Mouse (Mus musculus) myocyte (in vitro differentiated cells): ENCODE results near the gene Chd2. TPM values are rescaled to one million over a fixed set of nuclear protein-coding genes. Genes with fewer than 3 reads are reported as not detected.

ENCODE experiments used
- H3K27me3 ChIP-seq: one replicate; pipeline ENCODE4 v1.6.1; 2011; ENCODE audit not compliant: control insufficient read depth, insufficient read depth, insufficient read length
- H3K36me3 ChIP-seq: one replicate; pipeline ENCODE4 v1.6.1; 2011; ENCODE audit not compliant: control insufficient read depth, insufficient read depth
- H3K4me2 ChIP-seq: one replicate; pipeline ENCODE4 v1.6.1; 2011; ENCODE audit warnings: low read depth, control low read depth
- H3K4me3 ChIP-seq: one replicate; pipeline ENCODE4 v1.5.1; 2011; ENCODE audit warnings: mild to moderate bottlenecking, control low read depth, moderate library complexity
- H3K79me2 ChIP-seq: one replicate; pipeline ENCODE4 v1.6.1; 2011; ENCODE audit not compliant: control insufficient read depth, insufficient read depth
- H3ac ChIP-seq: one replicate; pipeline ENCODE4 v1.6.1; 2011; ENCODE audit not compliant: control insufficient read depth, insufficient read length
- CEBPB ChIP-seq: IDR thresholded peaks from 2 replicates; pipeline ENCODE4 v1.6.1; 2011; ENCODE audit warnings: mild to moderate bottlenecking, moderate library complexity; ENCODE audit not compliant: poor library complexity, insufficient read depth, severe bottlenecking
- E2F4 ChIP-seq: IDR thresholded peaks from one replicate; pipeline ENCODE4 v1.6.1; 2011; ENCODE audit warnings: mild to moderate bottlenecking, control low read depth, moderate library complexity; ENCODE audit not compliant: insufficient read depth
- MAX ChIP-seq: IDR thresholded peaks from one replicate; pipeline ENCODE4 v1.6.1; 2011; ENCODE audit warnings: low read depth, mild to moderate bottlenecking, control low read depth
- MYOD1 ChIP-seq, 3 experiments: IDR thresholded peaks; one replicate each; pipeline ENCODE4 v1.6.1; 2011; ENCODE audit warnings: control low read depth in 2 of 3, low read depth in 2 of 3, mild to moderate bottlenecking in 2 of 3, moderate library complexity in 1 of 3; ENCODE audit not compliant: insufficient read length in 2 of 3, control insufficient read depth in 1 of 3
- MYOG ChIP-seq, 3 experiments: IDR thresholded peaks; one replicate each; pipeline ENCODE4 v1.6.1; 2011; ENCODE audit warnings: control low read depth in 2 of 3, low read depth in 2 of 3, mild to moderate bottlenecking in 2 of 3; ENCODE audit not compliant: insufficient read length in 2 of 3, control insufficient read depth in 1 of 3, insufficient read depth in 1 of 3
- POLR2A ChIP-seq: IDR thresholded peaks from one replicate; pipeline ENCODE4 v1.6.1; 2011; ENCODE audit warnings: low read depth, mild to moderate bottlenecking, control low read depth, moderate library complexity; ENCODE audit not compliant: insufficient read length
- POLR2AphosphoS2 ChIP-seq: IDR thresholded peaks from one replicate; pipeline ENCODE4 v1.6.1; 2011; ENCODE audit warnings: low read depth, control low read depth; ENCODE audit not compliant: insufficient read length
- REST ChIP-seq: IDR thresholded peaks from one replicate; pipeline ENCODE4 v1.6.1; 2011; ENCODE audit warnings: mild to moderate bottlenecking, control low read depth, moderate library complexity; ENCODE audit not compliant: insufficient read depth, insufficient read length
- SRF ChIP-seq: IDR thresholded peaks from one replicate; pipeline ENCODE4 v1.6.1; 2011; ENCODE audit warnings: low read depth; ENCODE audit not compliant: control insufficient read depth, insufficient read length
- TCF12 ChIP-seq: IDR thresholded peaks from one replicate; pipeline ENCODE4 v1.6.1; 2011; ENCODE audit warnings: mild to moderate bottlenecking, control low read depth; ENCODE audit not compliant: poor library complexity, insufficient read depth, severe bottlenecking
- TCF3 ChIP-seq: IDR thresholded peaks from one replicate; pipeline ENCODE4 v1.6.1; 2011; ENCODE audit warnings: low read depth, control low read depth; ENCODE audit not compliant: insufficient read length
- USF1 ChIP-seq: IDR thresholded peaks from one replicate; pipeline ENCODE4 v1.6.1; 2011; ENCODE audit warnings: low read depth, mild to moderate bottlenecking, control low read depth, moderate library complexity
- polyA plus RNA-seq: library from polyadenylated mRNA; unstranded; fragments of >200 nt; fragmentation: generic; extraction: Trizol; gene quantifications from one replicate; pipeline ENCODE4 v1.2.1, GENCODE M21; 2012; ENCODE audit warnings: missing spikeins

Gene Chd2
- polyA plus RNA-seq, 1 experiment, result 7.9 TPM

- no peaks in the 10 kb centered on the region for H3K36me3 ChIP-seq
- TF ChIP-seq USF1 (no peak), MYOD1 (IDR thresholded peaks at IDR 0.05; ENCODE audit: control insufficient read depth in 1 of 3, insufficient read length in 2 of 3, low read depth in 2 of 3) (peak in 2 of 3 experiments; percentile 40 to 58), MYOG (IDR thresholded peaks at IDR 0.05; ENCODE audit: control insufficient read depth in 1 of 3, insufficient read depth in 1 of 3, insufficient read length in 2 of 3, low read depth in 2 of 3) (peak in 1 of 3 experiments; percentile 76)
- no peak overlapping the region for H3ac ChIP-seq
- H3K4me3 ChIP-seq, result no peak overlapping the region
- no peaks in the 10 kb centered on the region for H3K27me3 ChIP-seq
- H3K4me2 ChIP-seq, result no peak overlapping the region
- H3K79me2 ChIP-seq, result peaks cover 16% of the 10 kb centered on the region
Observed at GRCm38 (mm10) chr7:73389871-73390294, 151.7 kb downstream of the Chd2 start.

- TF ChIP-seq USF1, result no peak
- TF ChIP-seq CEBPB, result no peak
- no peak for TF ChIP-seq REST
- no peak for TF ChIP-seq POLR2A
- TF ChIP-seq SRF, result no peak
- TF ChIP-seq MAX, result no peak
- TF ChIP-seq E2F4, result no peak
- no peak for TF ChIP-seq TCF3
- no peak for TF ChIP-seq TCF12
- TF ChIP-seq MYOD1 (IDR thresholded peaks at IDR 0.05; ENCODE audit: control insufficient read depth in 1 of 3, insufficient read length in 2 of 3, low read depth in 2 of 3), result no peak
- no peak for TF ChIP-seq POLR2AphosphoS2
- TF ChIP-seq MYOG (IDR thresholded peaks at IDR 0.05; ENCODE audit: control insufficient read depth in 1 of 3, insufficient read depth in 1 of 3, insufficient read length in 2 of 3, low read depth in 2 of 3), result no peak
- H3K27me3 ChIP-seq, result no peaks in the 10 kb centered on the region
- H3K79me2 ChIP-seq, result peaks cover 16% of the 10 kb centered on the region
- no peak overlapping the region for H3ac ChIP-seq
- H3K4me3 ChIP-seq, result no peak overlapping the region
- H3K4me2 ChIP-seq, result no peak overlapping the region
- H3K36me3 ChIP-seq, result no peaks in the 10 kb centered on the region
Observed at GRCm38 (mm10) chr7:73389419-73389818, 152.2 kb downstream of the Chd2 start.

- H3K36me3 ChIP-seq, result no peaks in the 10 kb centered on the region
- peaks cover 16% of the 10 kb centered on the region for H3K79me2 ChIP-seq
- no peak overlapping the region for H3K4me2 ChIP-seq
- no peak for TF ChIP-seq USF1
- TF ChIP-seq SRF, result no peak
- no peak for TF ChIP-seq TCF12
- TF ChIP-seq MYOD1 (IDR thresholded peaks at IDR 0.05; ENCODE audit: control insufficient read depth in 1 of 3, insufficient read length in 2 of 3, low read depth in 2 of 3), result no peak
- no peak for TF ChIP-seq CEBPB
- TF ChIP-seq REST, result no peak
- TF ChIP-seq POLR2AphosphoS2, result no peak
- TF ChIP-seq MYOG (IDR thresholded peaks at IDR 0.05; ENCODE audit: control insufficient read depth in 1 of 3, insufficient read depth in 1 of 3, insufficient read length in 2 of 3, low read depth in 2 of 3), result no peak
- TF ChIP-seq E2F4, result no peak
- no peak for TF ChIP-seq MAX
- TF ChIP-seq POLR2A, result no peak
- no peak for TF ChIP-seq TCF3
- H3ac ChIP-seq, result no peak overlapping the region
- H3K27me3 ChIP-seq, result no peaks in the 10 kb centered on the region
- no peak overlapping the region for H3K4me3 ChIP-seq
Observed at GRCm38 (mm10) chr7:73388866-73389265, 152.8 kb downstream of the Chd2 start.

- Histone ChIP-seq H3ac (no peak overlapping the region), H3K27me3 (no peaks in the 10 kb centered on the region), H3K36me3 (no peaks in the 10 kb centered on the region), H3K4me2 (no peak overlapping the region), H3K79me2 (peaks cover 4% of the 10 kb centered on the region), H3K4me3 (no peak overlapping the region)
- no peak for TF ChIP-seq USF1
- TF ChIP-seq POLR2A, result no peak
- TF ChIP-seq REST, result no peak
- TF ChIP-seq POLR2AphosphoS2, result no peak
- TF ChIP-seq E2F4, result no peak
Observed at GRCm38 (mm10) chr7:73382843-73383242, 158.8 kb downstream of the Chd2 start.

- TF ChIP-seq USF1 (no peak), MAX (no peak), CEBPB (no peak), TCF12 (no peak), MYOG (IDR thresholded peaks at IDR 0.05; ENCODE audit: control insufficient read depth in 1 of 3, insufficient read depth in 1 of 3, insufficient read length in 2 of 3, low read depth in 2 of 3) (no peak), MYOD1 (IDR thresholded peaks at IDR 0.05; ENCODE audit: control insufficient read depth in 1 of 3, insufficient read length in 2 of 3, low read depth in 2 of 3) (no peak), TCF3 (no peak), SRF (no peak), POLR2AphosphoS2 (no peak), POLR2A (no peak), E2F4 (no peak), REST (no peak)
- peaks cover 4% of the 10 kb centered on the region for H3K79me2 ChIP-seq
- no peaks in the 10 kb centered on the region for H3K27me3 ChIP-seq
- H3ac ChIP-seq, result no peak overlapping the region
- H3K4me2 ChIP-seq, result peak overlapping the region; percentile 82
- H3K4me3 ChIP-seq, result no peak overlapping the region
- H3K36me3 ChIP-seq, result no peaks in the 10 kb centered on the region
Observed at GRCm38 (mm10) chr7:73378034-73378433, 163.6 kb downstream of the Chd2 start.
